Mouse (Mus musculus) thymus, adult 2 months (tissue): ENCODE results near the gene Spryd7.

Experiments
- CTCF ChIP-seq: fragments of 200-500 bp; IDR thresholded peaks from 2 replicates; pipeline ENCODE4 v1.5.1; 2012; ENCODE audit warnings: mild to moderate bottlenecking, control low read depth, low read length, moderate library complexity, borderline replicate concordance; ENCODE audit not compliant: control insufficient read depth, poor library complexity, insufficient read depth; ENCODE audit errors: extremely low read depth
- POLR2A ChIP-seq: fragments of 200-500 bp; IDR thresholded peaks from 2 replicates; pipeline ENCODE4 v1.6.1; 2012; ENCODE audit warnings: mild to moderate bottlenecking, low read length, control low read depth, moderate library complexity; ENCODE audit not compliant: control insufficient read depth, poor library complexity, insufficient read depth; ENCODE audit errors: extremely low read depth

GRCm38 (mm10) chr14:61556289-61557147 is at the start of gene Spryd7:
- TF ChIP-seq POLR2A, result peak; percentile 78
- peak; percentile 52; the same call in 1 of the 2 replicates for TF ChIP-seq CTCF
